Mouse (Mus musculus) spleen, embryonic (tissue): ENCODE measurements around the gene Map2k5.

Experiments used
- CTCF ChIA-PET: fragments of 350-600 bp; sonication (Branson Sonifier 250); formaldehyde crosslinking; loops from one replicate; lab custom pipeline; 2022; lab: Charles Lee

Map2k5 gene

GRCm38 (mm10) chr9:63263188-63263587, 114.5 kb downstream of the Map2k5 start:
- CTCF ChIA-PET = interaction anchor here (0.5 kb wide), 1 partner anchor 108 kb away, joined by 4 read pairs; no protein-coding TSS in a partner anchor

GRCm38 (mm10) chr9:63258768-63259167, 118.9 kb downstream of the Map2k5 start:
- CTCF ChIA-PET = no interaction called here

- CTCF ChIA-PET = interaction anchor here (0.6 kb wide), 1 partner anchor 98 kb away, joined by 5 read pairs; no protein-coding TSS in a partner anchor
These were observed 120.0 kb downstream of the Map2k5 start for GRCm38 (mm10) chr9:63257739-63258138.

- CTCF ChIA-PET = no interaction called here
These were observed 126.7 kb downstream of the Map2k5 start for GRCm38 (mm10) chr9:63250841-63251626.

- CTCF ChIA-PET = no interaction called here
These were observed 129.5 kb downstream of the Map2k5 start for GRCm38 (mm10) chr9:63248095-63248787.

GRCm38 (mm10) chr9:63246568-63247169, 131.0 kb downstream of the Map2k5 start:
- CTCF ChIA-PET = no interaction called here

- CTCF ChIA-PET = no interaction called here
These were observed 135.7 kb downstream of the Map2k5 start for GRCm38 (mm10) chr9:63241961-63242360.

- CTCF ChIA-PET = no interaction called here
These were observed 136.5 kb downstream of the Map2k5 start for GRCm38 (mm10) chr9:63241241-63241640.

- CTCF ChIA-PET = interaction anchor here (0.6 kb wide), 1 partner anchor 683 kb away, joined by 5 read pairs; no protein-coding TSS in a partner anchor
These were observed 143.3 kb downstream of the Map2k5 start for GRCm38 (mm10) chr9:63234356-63234755.

- CTCF ChIA-PET = no interaction called here
These were observed 147.4 kb downstream of the Map2k5 start for GRCm38 (mm10) chr9:63230289-63230688.

- CTCF ChIA-PET = no interaction called here
These were observed 148.6 kb downstream of the Map2k5 start for GRCm38 (mm10) chr9:63229124-63229523.

GRCm38 (mm10) chr9:63222161-63222560, 155.5 kb downstream of the Map2k5 start:
- CTCF ChIA-PET = no interaction called here

GRCm38 (mm10) chr9:63219851-63220250, 157.9 kb downstream of the Map2k5 start:
- CTCF ChIA-PET = no interaction called here

- CTCF ChIA-PET = no interaction called here
These were observed 162.7 kb downstream of the Map2k5 start for GRCm38 (mm10) chr9:63215031-63215430.

GRCm38 (mm10) chr9:63206769-63207276, 170.9 kb downstream of the Map2k5 start:
- CTCF ChIA-PET = no interaction called here

- CTCF ChIA-PET = no interaction called here
These were observed 174.2 kb downstream of the Map2k5 start for GRCm38 (mm10) chr9:63203461-63203860.

- CTCF ChIA-PET = no interaction called here
These were observed 176.1 kb downstream of the Map2k5 start for GRCm38 (mm10) chr9:63201376-63202323.

- CTCF ChIA-PET = interaction anchor here (0.5 kb wide), 1 partner anchor 305 kb away, joined by 3 read pairs; no protein-coding TSS in a partner anchor
These were observed 180.4 kb downstream of the Map2k5 start for GRCm38 (mm10) chr9:63197252-63197651.

GRCm38 (mm10) chr9:63196114-63196682, 181.5 kb downstream of the Map2k5 start:
- CTCF ChIA-PET = interaction anchor here (0.5 kb wide), 1 partner anchor 129 kb away, joined by 11 read pairs; no protein-coding TSS in a partner anchor

- CTCF ChIA-PET = interaction anchor here (0.5 kb wide), 1 partner anchor 17 kb away, joined by 3 read pairs; no protein-coding TSS in a partner anchor
These were observed 182.2 kb downstream of the Map2k5 start for GRCm38 (mm10) chr9:63195523-63195922.
